Mouse (Mus musculus) ES-E14 (cell line): ENCODE measurements around the gene Dst. TPM values are rescaled to one million over a fixed set of nuclear protein-coding genes. Genes with fewer than 3 reads are reported as not detected.

Source experiments
- DNase-seq: peaks from one replicate; pipeline ENCODE4 v3.0.0-alpha.2; 2013; ENCODE audit warnings: low read depth, low spot score
- H3K27ac ChIP-seq: 2 replicates; pipeline ENCODE4 v1.5.1; 2012; ENCODE audit warnings: low read depth, mild to moderate bottlenecking, low read length, moderate library complexity, mixed read lengths; ENCODE audit not compliant: poor library complexity, insufficient read depth, severe bottlenecking
- H3K36me3 ChIP-seq: 2 replicates; pipeline ENCODE4 v1.6.1; 2012; ENCODE audit warnings: mild to moderate bottlenecking, low read length, moderate library complexity, mixed read lengths; ENCODE audit not compliant: control insufficient read depth, poor library complexity, insufficient read depth, severe bottlenecking
- H3K4me1 ChIP-seq, 2 experiments: fragments of 150-350 bp in 1 of 2; sonication (generic) in 1 of 2; 2 replicates each; pipeline ENCODE4 v1.6.1; 2012; ENCODE audit warnings: low read length in 2 of 2, mild to moderate bottlenecking in 1 of 2, mixed read lengths in 1 of 2; ENCODE audit not compliant: control insufficient read depth in 2 of 2, insufficient read depth in 2 of 2, poor library complexity in 1 of 2
- H3K4me3 ChIP-seq, 2 experiments: fragments of 150-350 bp in 1 of 2; sonication (generic) in 1 of 2; 2 replicates each; pipeline ENCODE4 v1.5.1; 2012; ENCODE audit warnings: low read length in 2 of 2, low read depth in 1 of 2, mild to moderate bottlenecking in 1 of 2, mixed read lengths in 1 of 2; ENCODE audit not compliant: insufficient read depth in 1 of 2, poor library complexity in 1 of 2, severe bottlenecking in 1 of 2
- H3K9ac ChIP-seq: 2 replicates; pipeline ENCODE4 v1.6.1; 2012; ENCODE audit warnings: low read depth, mild to moderate bottlenecking, low read length, mixed read lengths; ENCODE audit not compliant: poor library complexity, insufficient read depth, severe bottlenecking
- H3K9me3 ChIP-seq: fragments of 150-350 bp; sonication (generic); 2 replicates; pipeline ENCODE4 v1.6.1; 2012; ENCODE audit warnings: low read depth, mild to moderate bottlenecking, low read length; ENCODE audit not compliant: control insufficient read depth, insufficient read depth
- CHD2 ChIP-seq: IDR thresholded peaks from 2 replicates; pipeline ENCODE4 v1.6.1; 2014; ENCODE audit warnings: mild to moderate bottlenecking, low read depth, low read length, inconsistent platforms
- HCFC1 ChIP-seq: IDR thresholded peaks from 2 replicates; pipeline ENCODE4 v1.6.1; 2012; ENCODE audit warnings: low read length, inconsistent platforms, borderline replicate concordance; ENCODE audit not compliant: insufficient read depth
- MAFK ChIP-seq: IDR thresholded peaks from 2 replicates; pipeline ENCODE4 v1.6.1; 2014; ENCODE audit warnings: mild to moderate bottlenecking, low read depth, low read length, inconsistent platforms; ENCODE audit not compliant: insufficient read depth
- ZC3H11A ChIP-seq: IDR thresholded peaks from 2 replicates; pipeline ENCODE4 v1.6.1; 2012; ENCODE audit warnings: low read depth, mild to moderate bottlenecking, inconsistent platforms, low read length, borderline replicate concordance
- ZNF384 ChIP-seq: IDR thresholded peaks from 2 replicates; pipeline ENCODE4 v1.6.1; 2012; ENCODE audit warnings: low read depth, low read length, inconsistent platforms
- in situ Hi-C, 2 experiments: fragments of 600-800 bp; cut with MboI; formaldehyde crosslinking; loops; one replicate each; pipeline ENCODE4 v1.15.1; 2025; ENCODE audit warnings: low sequenced_read_pairs in 2 of 2, inconsistent platforms in 1 of 2; ENCODE audit not compliant: unreplicated experiment in 2 of 2
- total RNA-seq: library from RNA; depleted of rRNA; stranded (reverse); fragments of 300-350 nt; gene quantifications from 2 replicates; pipeline ENCODE4 v1.2.3, GENCODE M21; 2012

The Dst gene
- total RNA-seq, 1 experiment = 186 TPM

DNA sequence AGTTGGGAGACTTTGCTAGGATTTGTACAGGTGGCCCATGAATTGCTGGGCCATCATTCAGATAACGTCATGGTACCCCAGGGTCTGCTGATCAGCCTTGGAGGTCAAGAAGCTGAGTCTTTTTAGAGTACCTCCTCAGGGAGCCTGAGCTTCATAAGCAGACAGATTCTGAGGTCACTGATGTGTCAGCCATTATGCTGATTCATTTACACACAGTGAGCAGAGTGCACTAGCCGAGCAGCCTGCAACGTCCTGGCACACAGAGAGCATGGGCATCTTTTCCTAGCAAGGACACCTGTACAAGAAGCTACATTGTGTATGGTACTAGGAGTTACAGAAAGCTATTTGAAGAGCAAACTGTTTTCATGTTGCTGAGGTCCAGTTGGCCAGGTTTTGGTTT, 134.3 kb downstream of the Dst start:
- peaks cover 3% of the 10 kb centered on the region; the same call in 1 of the 2 replicates for H3K36me3 ChIP-seq
- peaks cover 0 to 18% of the 10 kb centered on the region in 2 experiments; a peak in 3 of 4 replicates for H3K4me1 ChIP-seq
- no peak overlapping the region for H3K9ac ChIP-seq
- DNase-seq = no peak
- H3K9me3 ChIP-seq = no peaks in the 10 kb centered on the region
- in situ Hi-C loops = no loop called here
- TF ChIP-seq ZNF384 = no peak
- TF ChIP-seq ZC3H11A = no peak
- no peak for TF ChIP-seq MAFK
- no peak for TF ChIP-seq HCFC1
- TF ChIP-seq CHD2 = no peak
- no peak overlapping the region for H3K27ac ChIP-seq
- H3K4me3 ChIP-seq = no peak overlapping the region

- H3K4me1 ChIP-seq = peaks cover 0 to 13% of the 10 kb centered on the region in 2 experiments; a peak in 3 of 4 replicates
- H3K9me3 ChIP-seq = no peaks in the 10 kb centered on the region
- no peak for DNase-seq
- in situ Hi-C loops = no loop called here
- peaks cover under 1% of the 10 kb centered on the region; the same call in 1 of the 2 replicates for H3K36me3 ChIP-seq
- no peak for TF ChIP-seq ZC3H11A
- TF ChIP-seq ZNF384 = no peak
- TF ChIP-seq MAFK = no peak
- no peak for TF ChIP-seq CHD2
- TF ChIP-seq HCFC1 = no peak
- H3K9ac ChIP-seq = no peak overlapping the region
- H3K27ac ChIP-seq = no peak overlapping the region
- H3K4me3 ChIP-seq = no peak overlapping the region
Measured at GRCm38 (mm10) chr1:34043327-34043726, 135.3 kb downstream of the Dst start.

- TF ChIP-seq ZNF384 (no peak), HCFC1 (no peak), MAFK (no peak)
- no peak overlapping the region for H3K27ac ChIP-seq
Measured at GRCm38 (mm10) chr1:34043836-34044550, 136.0 kb downstream of the Dst start.

DNA sequence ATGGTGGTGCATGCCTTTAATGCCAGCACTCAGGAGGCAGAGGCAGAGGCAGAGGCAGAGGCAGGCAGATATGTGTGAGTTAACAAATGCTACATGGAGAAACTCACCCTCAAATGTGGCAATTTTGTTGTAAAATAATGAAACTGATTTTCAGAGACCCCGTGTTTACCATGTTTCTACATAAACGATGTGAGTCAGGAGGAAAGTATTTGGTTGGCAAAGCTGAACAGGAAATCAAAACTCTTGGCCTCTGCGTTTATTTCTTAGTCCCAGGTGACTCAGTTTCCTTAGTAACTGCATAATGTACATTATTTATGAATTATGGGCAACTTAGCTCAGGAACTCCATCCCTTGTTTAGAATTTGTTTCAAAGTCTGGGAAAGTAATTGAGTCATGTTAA, 136.7 kb downstream of the Dst start:
- H3K36me3 ChIP-seq = no peaks in the 10 kb centered on the region
- H3K4me1 ChIP-seq = peaks cover 0 to 11% of the 10 kb centered on the region in 2 experiments; a peak in 3 of 4 replicates
- H3K4me3 ChIP-seq = no peak overlapping the region
- no peak overlapping the region for H3K27ac ChIP-seq
- DNase-seq = no peak
- TF ChIP-seq MAFK = no peak
- no peak for TF ChIP-seq HCFC1
- no peak for TF ChIP-seq ZC3H11A
- TF ChIP-seq ZNF384 = no peak
- TF ChIP-seq CHD2 = no peak
- in situ Hi-C loops = no loop called here
- no peaks in the 10 kb centered on the region for H3K9me3 ChIP-seq
- no peak overlapping the region for H3K9ac ChIP-seq

More at GRCm38 (mm10) chr1:34043836-34044550, 136.0 kb downstream of the Dst start:
- no peaks in the 10 kb centered on the region for H3K9me3 ChIP-seq
- H3K9ac ChIP-seq = no peak overlapping the region
- no peak for DNase-seq
- in situ Hi-C loops = no loop called here
- H3K4me1 ChIP-seq = peaks cover 0 to 11% of the 10 kb centered on the region in 2 experiments; a peak in 3 of 4 replicates
- no peak overlapping the region for H3K4me3 ChIP-seq
- H3K36me3 ChIP-seq = no peaks in the 10 kb centered on the region
